Mouse (Mus musculus) ES-Bruce4 (cell line): Measurements from ENCODE around the gene Spats2l. TPM values are rescaled to one million over a fixed set of nuclear protein-coding genes. Genes with fewer than 3 reads are reported as not detected.

Experiments used
- H3K27ac ChIP-seq: 2 replicates; pipeline ENCODE4 v1.5.1; 2012; ENCODE audit warnings: low read length, inconsistent platforms; ENCODE audit not compliant: insufficient read depth
- H3K27me3 ChIP-seq: 2 replicates; pipeline ENCODE4 v1.6.1; 2012; ENCODE audit warnings: mild to moderate bottlenecking, low read length, inconsistent platforms; ENCODE audit not compliant: control insufficient read depth, poor library complexity, insufficient read depth, severe bottlenecking
- H3K36me3 ChIP-seq: 2 replicates; pipeline ENCODE4 v1.6.1; 2012; ENCODE audit warnings: inconsistent platforms, mild to moderate bottlenecking, low read length, moderate library complexity; ENCODE audit not compliant: control insufficient read depth, poor library complexity, insufficient read depth, severe bottlenecking
- H3K4me1 ChIP-seq: one replicate; pipeline ENCODE4 v1.8.1; 2011; ENCODE audit warnings: low read length; ENCODE audit not compliant: control insufficient read depth, insufficient read depth
- H3K4me3 ChIP-seq: 2 replicates; pipeline ENCODE4 v1.5.1; 2011; ENCODE audit warnings: low read depth, mild to moderate bottlenecking, low read length
- H3K9ac ChIP-seq: 2 replicates; pipeline ENCODE4 v1.6.1; 2012; ENCODE audit warnings: low read depth, mild to moderate bottlenecking, inconsistent platforms; ENCODE audit not compliant: poor library complexity, severe bottlenecking
- H3K9me3 ChIP-seq: replicated peaks from 2 replicates; pipeline ENCODE4 v1.6.1; 2012; ENCODE audit warnings: mild to moderate bottlenecking, low read length, inconsistent platforms; ENCODE audit not compliant: control insufficient read depth, poor library complexity, insufficient read depth, severe bottlenecking
- CTCF ChIP-seq: IDR thresholded peaks from one replicate; pipeline ENCODE4 v1.8.1; 2011; ENCODE audit warnings: low read depth, low read length
- EP300 ChIP-seq: IDR thresholded peaks from 2 replicates; pipeline ENCODE4 v1.6.1; 2011; ENCODE audit warnings: low read depth, low read length; ENCODE audit not compliant: insufficient read depth
- POLR2A ChIP-seq: IDR thresholded peaks from one replicate; pipeline ENCODE4 v1.8.1; 2011; ENCODE audit warnings: low read length; ENCODE audit not compliant: insufficient read depth
- polyA plus RNA-seq: library from polyadenylated mRNA; stranded (reverse); fragments of >200 nt; gene quantifications from 2 replicates; pipeline ENCODE4 v1.2.4, GENCODE M21; 2011; ENCODE audit warnings: low read depth; ENCODE audit not compliant: missing spikeins, insufficient read depth, insufficient read length

Spats2l gene
- polyA plus RNA-seq, 1 experiment = 14.1 TPM

DNA sequence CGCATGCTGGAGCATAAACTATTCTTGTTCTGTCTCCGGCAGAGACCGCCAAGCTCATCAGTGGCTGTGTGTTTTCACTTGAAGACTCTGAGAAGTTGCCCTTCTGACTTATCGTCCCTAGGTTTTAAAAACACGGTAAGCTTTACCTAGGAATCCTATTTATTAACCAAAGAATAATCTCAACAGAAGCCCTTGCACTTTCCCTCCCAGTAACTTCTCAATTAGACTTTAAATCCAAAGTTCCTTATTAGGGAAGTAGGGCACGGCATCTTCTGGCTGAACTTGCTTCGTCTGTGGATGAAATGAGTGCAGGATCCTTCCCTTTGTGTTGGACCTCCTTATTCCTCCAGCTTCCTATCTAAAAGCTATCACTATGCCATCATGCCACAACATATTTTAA, 7.6 kb upstream of the Spats2l start:
- H3K9ac ChIP-seq = no peak overlapping the region
- no peaks in the 10 kb centered on the region for H3K27me3 ChIP-seq
- no peak overlapping the region for H3K4me3 ChIP-seq
- H3K9me3 ChIP-seq = no peaks in the 10 kb centered on the region
- H3K4me1 ChIP-seq = no peaks in the 10 kb centered on the region
- H3K27ac ChIP-seq = no peak overlapping the region
- no peaks in the 10 kb centered on the region for H3K36me3 ChIP-seq
- TF ChIP-seq CTCF = no peak
- TF ChIP-seq EP300 = no peak
- no peak for TF ChIP-seq POLR2A

DNA sequence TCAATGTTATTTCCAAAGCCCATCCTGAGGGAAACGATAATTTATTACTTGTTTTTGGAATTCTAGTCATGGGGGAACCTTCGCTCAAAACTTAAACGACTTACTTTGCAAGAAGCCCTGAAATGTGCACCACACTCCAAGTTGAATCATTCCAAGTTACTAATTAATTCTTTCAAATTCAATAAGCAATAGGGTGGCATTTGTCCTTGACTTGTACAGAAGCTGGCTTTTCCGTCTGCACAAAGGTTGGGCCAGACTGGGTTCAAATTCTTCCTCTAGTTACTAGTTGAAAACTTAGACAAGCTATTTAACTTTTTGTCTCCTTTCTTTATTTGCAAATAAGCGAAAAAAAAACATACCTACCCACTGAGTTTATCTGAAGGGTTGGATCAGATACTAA, 636 bp upstream of the Spats2l start:
- no peak overlapping the region for H3K9ac ChIP-seq
- TF ChIP-seq POLR2A (no peak), CTCF (no peak), EP300 (no peak)
- H3K27ac ChIP-seq = no peak overlapping the region
- H3K4me3 ChIP-seq = no peak overlapping the region
- H3K36me3 ChIP-seq = no peaks in the 10 kb centered on the region
- H3K4me1 ChIP-seq = no peaks in the 10 kb centered on the region
- H3K9me3 ChIP-seq = no peaks in the 10 kb centered on the region
- H3K27me3 ChIP-seq = no peaks in the 10 kb centered on the region

DNA sequence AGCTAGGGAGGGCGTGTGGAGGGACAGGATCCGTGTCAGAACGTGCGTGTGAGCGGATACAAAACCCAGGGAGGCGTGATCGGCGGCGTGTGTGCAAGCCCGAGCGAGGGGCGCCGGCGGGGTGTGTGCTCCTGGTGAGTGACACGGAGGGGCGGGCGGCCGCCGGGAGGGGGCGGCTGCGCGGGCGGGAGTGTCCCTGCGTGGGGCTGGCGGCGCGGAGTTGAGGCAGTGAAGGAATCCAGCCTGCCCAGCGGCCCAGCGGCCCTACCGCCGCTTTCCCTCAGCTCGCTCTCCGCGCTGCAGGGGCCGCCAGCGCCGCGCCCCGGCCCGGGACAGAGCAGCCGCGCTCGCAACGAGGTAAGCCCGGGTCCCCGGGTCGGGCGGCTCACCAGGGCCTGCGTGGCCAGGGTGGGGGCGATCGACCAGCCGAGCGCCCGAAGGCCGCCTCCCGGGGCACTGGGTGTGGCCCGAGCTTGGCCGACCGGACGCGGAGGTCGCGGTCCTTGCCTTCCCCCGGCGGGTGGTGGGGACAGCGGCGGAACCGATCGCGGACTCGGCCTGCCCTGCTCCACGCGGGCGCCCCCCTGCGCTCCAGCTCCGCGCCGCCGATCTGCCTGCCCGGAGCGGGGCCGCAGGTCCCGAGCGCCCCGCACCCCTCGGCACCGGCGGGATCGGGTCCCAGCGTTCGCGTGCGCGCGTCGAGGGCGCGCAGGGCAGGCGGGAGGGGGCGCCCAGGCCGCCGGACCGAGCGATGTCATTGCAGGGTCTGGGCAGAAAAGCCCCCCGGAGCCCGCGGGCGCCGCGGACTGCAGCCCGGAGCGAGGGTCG, 920 bp downstream of the Spats2l start:
- Histone ChIP-seq H3K9me3 (no peaks in the 10 kb centered on the region), H3K9ac (peak overlapping the region; percentile 75), H3K27ac (no peak overlapping the region), H3K4me1 (no peaks in the 10 kb centered on the region), H3K36me3 (no peaks in the 10 kb centered on the region), H3K4me3 (peak overlapping the region; percentile 99), H3K27me3 (no peaks in the 10 kb centered on the region)
- TF ChIP-seq EP300 (no peak), CTCF (no peak), POLR2A (no peak)

DNA sequence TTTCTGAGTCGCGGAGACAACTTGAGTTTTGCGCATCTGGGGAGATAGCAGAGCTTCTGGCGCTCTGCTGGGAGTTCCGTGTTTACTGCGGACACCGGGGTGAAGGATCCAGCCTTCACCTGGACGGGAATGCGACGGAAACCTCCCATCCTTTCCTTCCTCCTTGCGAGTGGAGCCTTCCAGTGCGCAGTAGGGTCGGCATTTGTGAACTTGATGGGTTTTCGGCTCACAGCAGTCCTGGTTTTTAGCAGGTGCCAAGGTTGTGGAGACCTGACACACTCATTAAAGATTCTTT, 1.5 kb downstream of the Spats2l start:
- no peaks in the 10 kb centered on the region for H3K4me1 ChIP-seq
- no peak overlapping the region for H3K27ac ChIP-seq
- H3K27me3 ChIP-seq = no peaks in the 10 kb centered on the region
- H3K36me3 ChIP-seq = no peaks in the 10 kb centered on the region
- no peaks in the 10 kb centered on the region for H3K9me3 ChIP-seq
- TF ChIP-seq CTCF (no peak), POLR2A (no peak), EP300 (no peak)
- H3K4me3 ChIP-seq = peak overlapping the region; percentile 99
- H3K9ac ChIP-seq = peak overlapping the region; percentile 75

DNA sequence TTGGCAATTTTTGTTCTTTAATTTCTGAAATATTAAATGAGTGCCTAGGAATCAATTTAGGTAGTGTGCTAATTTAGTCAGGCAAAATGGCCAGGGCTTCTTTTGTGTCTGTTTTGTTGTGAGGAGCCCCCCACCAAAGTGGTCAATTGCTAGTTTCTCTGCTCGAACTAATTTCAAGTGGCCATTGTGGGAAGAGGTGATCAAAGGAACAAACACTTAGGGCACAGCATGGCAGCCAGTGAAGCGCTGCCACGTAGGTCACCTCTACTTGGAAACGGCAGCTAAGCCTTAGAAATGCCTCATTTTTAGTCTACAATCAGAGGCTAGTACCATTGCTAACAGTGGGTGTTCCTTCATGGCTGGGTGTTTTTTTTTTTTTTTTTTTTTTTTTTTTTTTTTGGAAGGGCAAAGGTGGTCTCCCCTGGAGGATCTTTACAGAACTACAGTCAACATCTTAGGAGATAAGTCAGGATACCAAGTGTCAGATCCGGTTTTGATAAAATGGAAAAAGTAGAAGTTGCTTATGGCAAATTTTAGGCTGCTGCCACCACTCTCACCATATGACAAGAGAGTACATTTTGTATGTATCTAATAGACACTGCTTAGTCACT, 2.8 kb downstream of the Spats2l start:
- Histone ChIP-seq H3K9me3 (no peaks in the 10 kb centered on the region), H3K9ac (no peak overlapping the region), H3K36me3 (no peaks in the 10 kb centered on the region), H3K27me3 (no peaks in the 10 kb centered on the region), H3K27ac (no peak overlapping the region), H3K4me3 (no peak overlapping the region), H3K4me1 (no peaks in the 10 kb centered on the region)
- TF ChIP-seq CTCF (no peak), EP300 (no peak), POLR2A (no peak)

DNA sequence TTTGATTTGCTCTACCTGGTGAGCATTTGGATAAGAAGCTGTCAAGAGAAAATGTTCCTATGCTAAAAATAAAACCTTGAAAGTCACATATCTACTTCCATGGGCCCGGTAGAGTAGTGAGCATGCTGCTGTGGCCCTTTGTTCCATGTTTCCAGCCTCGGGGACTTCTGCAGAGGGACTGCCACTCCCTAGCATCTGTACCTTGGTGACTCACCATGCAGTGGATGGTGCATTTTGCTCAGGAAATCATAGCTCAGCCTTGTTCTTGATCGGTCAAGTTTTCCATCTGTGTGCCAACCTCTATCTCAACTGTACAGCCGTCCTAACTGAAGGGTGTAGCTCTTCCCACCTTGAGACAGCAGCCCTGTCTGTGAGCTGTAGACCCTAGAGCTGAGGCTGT, 10.3 kb downstream of the Spats2l start:
- H3K9ac ChIP-seq = no peak overlapping the region
- H3K27ac ChIP-seq = no peak overlapping the region
- no peak overlapping the region for H3K4me3 ChIP-seq
- H3K4me1 ChIP-seq = no peaks in the 10 kb centered on the region
- H3K9me3 ChIP-seq = no peaks in the 10 kb centered on the region
- H3K27me3 ChIP-seq = no peaks in the 10 kb centered on the region
- no peaks in the 10 kb centered on the region for H3K36me3 ChIP-seq
- no peak for TF ChIP-seq CTCF
- no peak for TF ChIP-seq POLR2A
- TF ChIP-seq EP300 = no peak
